19 mouse cellular contexts compared by ENCODE assay signal in genomic region chr13:120070012-120070598, GRCm38 (mm10). TPM values are rescaled to one million over a fixed set of nuclear protein-coding genes. Genes with fewer than 3 reads are reported as not detected.
"Had no signal": no experiment of that assay in that cellular context is flagged by ENCODE, and none has a peak within 500 bp of the region (broad histone marks: within the 10 kb centered on the region; RNA-seq: fewer than 3 reads in every experiment).

No protein-coding gene starts in this region.

RNA-seq across cellular contexts. Expression of gene Gm21188, which starts 18.1 kb away (rescaled TPM):
- total RNA-seq: layer of hippocampus, adult 8-10 months; layer of hippocampus, postnatal 36 days; left cerebral cortex, postnatal 10 days had no signal
- polyA plus RNA-seq: limb, embryonic 11.5 days; liver, adult 2 months; lung, embryonic 15.5 days; midbrain, embryonic 10.5 days; midbrain, embryonic 15.5 days; neural tube, embryonic 11.5 days; neural tube, embryonic 14.5 days; stomach, embryonic 14.5 days; stomach, postnatal 0 days had no signal

RNA-seq across cellular contexts. Expression of gene Gm36079, which starts 43.3 kb away (rescaled TPM):
- total RNA-seq: layer of hippocampus, adult 8-10 months; layer of hippocampus, postnatal 10 days; layer of hippocampus, postnatal 36 days; left cerebral cortex, adult 2 months; left cerebral cortex, postnatal 10 days; left cerebral cortex, postnatal 36 days; liver, adult 2 months had no signal
- polyA plus RNA-seq: kidney, embryonic 15.5 days; limb, embryonic 11.5 days; limb, embryonic 14.5 days; liver, adult 2 months; liver, embryonic 15.5 days; lung, embryonic 15.5 days; midbrain, embryonic 10.5 days; midbrain, embryonic 15.5 days; neural tube, embryonic 11.5 days; neural tube, embryonic 14.5 days; stomach, embryonic 14.5 days; stomach, postnatal 0 days; thymus, adult 2 months had no signal
